Mouse (Mus musculus) mesoderm, embryonic 11.5 days (tissue): ENCODE data around the gene Spats2.
A peak's percentile ranks its signal among the peaks of the same experiment; 100 is the strongest.
"Not testable (repeated sequence)": the region's sequence is repeated elsewhere in the genome, so short reads cannot be mapped to it uniquely, and the experiment has no call there.

Experiments used
- DNase-seq: peaks from one replicate; pipeline ENCODE4 v3.0.0-alpha.2; 2012; ENCODE audit warnings: low read depth, low spot score

Spats2 gene

DNA sequence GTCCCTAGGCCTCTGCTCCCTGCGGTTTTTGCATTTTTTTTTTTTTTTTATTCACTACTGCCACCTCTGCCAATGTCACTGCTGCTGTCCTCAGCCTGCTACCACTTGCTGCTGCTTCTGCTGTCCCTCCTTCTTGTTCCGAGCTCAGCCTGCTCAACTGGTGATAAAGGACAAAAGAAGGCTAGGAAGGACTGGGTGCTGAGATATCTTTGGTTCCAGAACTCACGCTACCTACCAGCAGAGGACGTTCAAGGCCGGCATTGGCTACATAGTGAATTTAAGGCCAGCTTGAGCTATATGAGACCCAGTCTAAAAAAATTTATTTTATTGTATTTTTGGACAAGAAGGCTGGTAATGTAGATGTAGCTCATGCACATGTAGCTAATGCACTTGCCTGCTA lies 12.7 kb downstream of the Spats2 start:
- DNase-seq: no peak

DNA sequence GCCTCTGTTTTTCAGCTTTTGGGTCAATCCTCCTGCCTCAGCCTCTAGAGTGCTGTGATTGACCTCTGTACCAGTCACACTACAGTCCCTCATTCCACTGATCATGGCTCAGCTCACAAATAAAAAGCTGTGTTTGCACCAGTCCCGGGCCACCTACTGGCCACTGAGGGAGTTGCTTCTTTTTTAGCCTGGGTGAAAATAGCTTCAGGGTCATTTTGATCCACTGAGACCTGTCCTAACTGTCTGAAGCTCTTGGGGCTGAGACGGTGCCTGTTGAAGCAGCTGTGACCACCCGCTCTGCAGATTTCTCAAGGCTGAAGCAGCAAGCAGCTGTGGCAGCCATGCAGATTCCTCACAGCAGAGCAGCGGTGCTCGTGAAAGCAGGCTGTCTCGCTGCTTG lies 14.0 kb downstream of the Spats2 start:
- DNase-seq: peak; percentile 63

DNA sequence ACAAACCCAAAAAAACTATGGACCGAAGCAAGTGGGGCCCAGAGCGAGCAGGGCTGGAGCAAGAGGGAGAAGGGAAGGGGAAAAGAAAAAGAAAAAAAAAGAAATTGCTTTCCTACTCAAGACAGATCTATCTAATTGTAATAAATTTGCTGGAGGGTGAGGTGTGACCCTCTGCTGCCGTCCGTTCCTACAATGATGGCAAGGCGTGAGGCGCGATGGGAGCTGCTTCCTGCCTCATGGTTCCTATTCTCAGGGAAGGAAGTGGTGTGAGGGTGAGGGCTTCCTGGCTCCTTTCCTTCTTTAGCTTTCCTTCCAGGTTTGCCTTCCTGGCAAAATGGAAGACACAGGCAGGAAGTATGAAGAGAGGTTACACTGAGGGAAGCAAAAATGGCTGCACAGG lies 24.8 kb downstream of the Spats2 start:
- no peak for DNase-seq

DNA sequence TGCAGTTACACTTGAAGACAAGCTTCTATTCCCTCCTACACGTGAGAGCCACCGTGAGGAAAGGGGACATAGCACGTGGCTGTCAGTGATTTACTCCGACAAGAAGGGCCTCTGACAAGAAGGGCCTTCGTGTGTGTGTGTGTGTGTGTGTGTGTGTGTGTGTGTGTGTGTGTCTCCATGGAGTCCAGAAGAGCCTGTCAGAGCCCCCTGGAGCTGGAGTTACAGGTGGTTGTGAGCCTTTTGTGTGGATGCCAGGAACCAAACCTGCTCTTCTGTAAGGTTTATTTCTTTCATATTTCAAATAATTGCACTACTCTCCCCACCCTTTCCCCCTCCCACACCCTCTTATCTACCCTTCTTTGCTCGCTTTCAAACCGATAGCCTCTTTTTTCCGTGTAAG lies 25.6 kb downstream of the Spats2 start:
- no peak for DNase-seq

DNA sequence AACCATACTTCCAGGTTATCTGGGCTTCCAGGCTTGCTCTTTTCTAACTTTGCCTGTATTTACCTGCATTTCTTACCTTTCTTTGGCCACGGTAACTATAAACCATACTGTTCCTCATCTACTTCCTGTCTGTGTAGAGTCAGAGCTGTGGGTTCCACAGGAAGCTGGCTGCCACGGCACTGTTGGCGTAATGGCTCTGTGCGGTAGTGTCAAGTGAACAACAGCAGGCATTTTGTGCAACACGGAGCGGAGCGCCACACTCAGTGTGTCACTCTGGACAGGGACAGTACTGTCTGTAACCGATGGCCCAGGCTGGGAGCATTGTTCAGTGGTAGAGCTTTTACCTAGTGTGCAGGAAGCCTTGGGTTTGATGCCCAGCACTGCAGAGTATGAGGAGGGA lies 27.8 kb downstream of the Spats2 start:
- no peak for DNase-seq

DNA sequence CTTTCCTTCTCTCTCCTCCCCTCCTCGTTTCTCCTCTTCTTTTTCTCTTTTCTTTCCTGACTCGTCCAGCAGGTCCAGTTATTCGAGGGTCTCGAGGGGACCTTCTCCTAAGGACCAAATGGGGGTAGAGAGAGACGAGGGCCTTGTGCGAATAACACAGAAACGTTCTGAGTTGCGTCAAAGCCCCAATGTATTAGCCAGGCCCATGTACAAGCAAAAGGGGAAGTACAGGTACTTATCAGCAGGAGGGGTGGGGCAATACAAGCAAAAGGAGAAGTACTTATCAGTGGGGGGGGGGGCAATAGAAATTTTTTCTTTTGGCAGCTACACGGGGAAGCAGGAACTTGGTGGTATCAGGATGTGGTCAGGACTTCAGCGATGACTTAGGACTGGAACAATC lies 28.8 kb downstream of the Spats2 start:
- not testable (repeated sequence) for DNase-seq

DNA sequence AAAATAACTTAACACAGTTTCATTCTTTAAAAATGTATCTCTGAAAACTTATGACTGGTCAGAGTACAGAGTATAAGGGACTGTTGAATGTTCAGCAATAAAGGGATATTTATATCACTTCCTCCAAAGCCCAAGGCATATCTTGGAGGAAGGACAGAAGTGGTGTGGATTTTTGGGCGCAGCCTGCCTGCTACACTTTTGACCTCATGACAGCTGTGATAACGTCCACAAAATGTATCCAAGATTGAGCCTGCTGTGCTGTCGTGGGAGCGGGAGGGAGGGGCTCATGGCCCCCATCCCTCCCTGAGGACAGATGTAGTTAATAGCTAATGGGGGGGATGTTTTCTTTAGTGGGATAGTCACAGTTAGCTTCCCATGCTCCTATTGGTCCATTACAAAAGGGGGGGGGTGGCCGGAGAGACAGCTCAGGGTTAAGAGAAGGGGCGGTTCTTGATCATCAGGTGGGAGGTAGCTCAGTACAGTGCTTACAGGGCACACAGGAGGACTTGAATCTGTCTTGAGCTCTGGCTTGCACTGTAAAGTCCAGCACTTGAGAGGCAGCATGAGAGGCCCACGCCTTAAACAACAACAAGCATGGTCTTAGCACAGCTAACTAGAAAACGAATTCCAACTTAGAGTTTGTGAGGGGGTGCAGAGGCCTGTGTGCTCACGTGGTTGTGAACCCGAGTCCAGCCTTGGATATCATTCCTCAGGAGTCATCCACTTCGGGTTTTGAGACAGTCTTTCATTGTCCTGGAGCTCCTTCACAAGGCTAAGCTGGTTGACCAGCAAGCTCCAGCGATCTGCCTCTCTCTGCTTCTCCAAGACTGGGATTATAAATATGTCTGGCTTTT lies 38.0 kb downstream of the Spats2 start:
- DNase-seq: no peak

DNA sequence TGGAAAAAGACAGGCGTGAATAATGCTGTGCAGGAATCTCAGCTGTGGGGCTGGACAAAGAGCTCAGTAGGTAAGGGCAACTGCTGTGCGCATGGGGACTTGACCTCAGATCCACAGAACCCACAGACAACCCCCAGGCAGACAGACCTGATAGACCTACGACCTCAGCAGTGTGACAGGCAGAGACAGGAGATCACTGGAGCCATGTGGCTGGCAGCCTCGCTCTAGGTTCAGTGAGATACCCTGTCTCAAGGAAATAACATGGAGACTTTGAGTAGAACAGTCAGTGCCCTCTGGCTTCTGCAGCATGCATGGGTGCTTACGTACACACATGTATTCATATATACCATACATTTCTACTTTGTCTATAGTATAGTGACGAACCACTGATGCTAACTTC lies 46.4 kb downstream of the Spats2 start:
- no peak for DNase-seq

DNA sequence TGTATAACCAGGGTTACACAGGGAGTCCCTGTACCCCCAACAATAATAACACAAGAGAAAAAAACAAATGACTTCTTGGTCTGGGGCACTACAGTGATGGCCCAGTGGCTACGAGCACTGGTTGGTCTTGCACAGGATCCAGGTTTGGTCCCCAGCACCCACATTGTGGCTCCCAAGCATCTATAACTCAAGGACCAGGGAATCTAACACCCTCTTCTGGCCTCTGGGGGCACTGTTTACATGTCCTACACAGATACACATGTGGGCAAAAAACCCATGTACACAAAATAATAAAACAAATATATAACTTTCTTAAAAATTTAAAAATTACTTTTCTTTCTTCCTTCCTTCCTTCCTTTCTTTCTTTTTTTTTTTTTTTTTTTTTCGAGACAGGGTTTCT lies 53.9 kb downstream of the Spats2 start:
- no peak for DNase-seq

DNA sequence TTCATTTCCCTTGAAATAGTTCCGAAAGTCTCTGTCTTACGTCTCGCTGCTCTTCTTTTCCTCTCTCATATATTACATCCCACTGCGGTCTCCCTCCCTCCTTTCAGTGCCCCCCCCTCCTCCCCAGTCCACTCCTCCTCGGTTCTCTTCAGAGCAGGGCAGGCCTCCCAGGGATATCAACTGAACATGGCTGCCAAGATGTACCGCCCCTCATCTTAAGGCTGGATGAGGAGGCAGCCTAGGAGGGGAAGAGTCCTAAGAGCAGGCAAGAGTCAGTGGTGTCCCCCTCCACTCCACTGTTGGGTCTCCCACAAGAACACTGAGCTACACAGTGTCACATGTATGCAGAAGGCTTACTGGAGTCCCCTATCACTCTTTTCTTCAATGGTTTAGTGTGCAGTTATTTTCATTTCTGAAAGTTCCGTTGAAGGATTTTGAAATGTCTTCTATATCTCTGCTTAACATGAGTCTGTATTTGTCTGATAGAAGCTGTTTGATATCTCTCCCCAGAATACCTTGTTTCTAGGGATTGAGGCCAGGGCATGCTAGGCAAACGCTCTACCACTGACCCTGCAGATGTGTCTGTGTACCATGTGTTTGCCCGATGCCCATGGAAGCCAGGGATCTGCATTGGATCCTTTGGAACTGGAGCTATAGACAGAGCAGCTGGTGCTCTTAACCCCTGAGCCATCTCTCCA lies 58.6 kb downstream of the Spats2 start:
- no peak for DNase-seq

DNA sequence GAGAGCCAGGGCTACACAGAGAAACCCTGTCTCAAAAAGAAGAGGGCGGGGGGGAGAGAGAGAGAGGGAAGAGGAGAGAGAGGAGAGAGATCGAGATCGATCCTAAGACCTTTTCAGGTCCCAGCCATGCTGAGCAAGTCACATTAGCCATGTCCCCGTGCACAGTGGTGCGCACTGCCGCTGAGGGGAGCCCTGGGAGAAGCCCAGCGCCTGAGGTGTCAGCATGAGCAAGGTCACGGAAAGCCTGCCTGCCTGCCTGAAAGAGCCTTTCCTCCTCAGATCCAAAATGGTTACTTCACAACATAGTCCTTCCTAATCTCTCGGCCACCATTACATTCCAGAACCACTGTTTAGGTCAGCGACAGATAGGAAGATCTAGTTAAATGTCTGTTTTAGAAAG lies 68.6 kb downstream of the Spats2 start:
- no peak for DNase-seq

DNA sequence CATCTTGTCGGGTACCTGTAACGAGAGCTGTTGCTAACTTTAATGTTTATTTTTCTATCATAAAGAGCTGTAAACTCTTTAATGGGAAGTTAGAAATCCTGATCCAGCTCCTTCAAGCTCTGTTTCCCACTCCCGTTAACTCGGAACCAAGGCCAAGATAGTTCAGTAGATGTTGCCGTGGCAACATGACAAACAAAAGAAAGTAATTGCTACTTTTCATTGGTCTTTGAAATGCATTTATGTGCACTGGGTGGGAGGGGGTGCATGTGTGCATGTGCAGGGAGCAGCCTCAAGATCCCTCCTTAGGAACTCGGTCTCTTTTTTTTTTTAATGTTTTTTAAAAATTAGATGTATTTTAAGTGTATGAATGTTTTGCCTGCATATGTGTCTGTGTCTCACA lies 69.3 kb downstream of the Spats2 start:
- DNase-seq: peak; percentile 50

DNA sequence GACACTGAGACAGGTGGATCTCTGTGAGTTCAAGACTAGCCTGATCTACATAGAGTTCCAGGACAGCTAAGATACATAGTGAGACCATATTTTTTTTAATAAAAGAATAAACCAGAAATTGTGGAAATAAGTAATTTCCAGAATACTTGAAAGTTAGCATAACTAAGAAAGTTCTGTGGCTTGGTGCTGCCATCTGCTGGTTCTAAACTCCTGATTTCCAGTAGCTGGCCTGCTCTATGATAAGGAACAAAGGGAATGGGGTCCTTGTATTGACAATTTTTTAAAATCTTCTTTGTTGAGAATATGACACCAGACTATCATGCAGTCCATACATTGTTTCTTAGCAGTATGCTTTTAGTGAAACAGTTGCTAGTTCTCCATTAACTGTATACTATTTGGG lies 73.0 kb downstream of the Spats2 start:
- DNase-seq: no peak

DNA sequence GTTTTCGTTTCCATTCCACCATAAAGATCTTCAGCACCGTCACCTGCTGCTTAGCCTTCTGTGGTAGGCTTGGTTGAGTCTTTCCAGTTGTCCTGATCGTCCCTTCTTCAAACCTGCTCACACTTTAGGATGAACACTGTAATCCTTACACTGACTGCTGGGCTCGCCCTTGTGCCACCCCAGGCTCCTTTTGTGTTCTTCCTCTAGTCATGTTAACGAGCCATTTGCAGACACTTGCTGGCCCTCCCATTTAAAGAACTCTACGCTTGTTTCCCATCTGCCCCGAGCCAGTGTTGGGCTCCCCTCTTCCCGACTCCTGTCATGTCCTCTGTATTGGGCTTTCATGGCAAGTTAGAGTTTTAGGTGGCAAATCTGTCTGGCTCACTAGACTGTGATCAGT lies 80.2 kb downstream of the Spats2 start:
- DNase-seq: no peak

DNA sequence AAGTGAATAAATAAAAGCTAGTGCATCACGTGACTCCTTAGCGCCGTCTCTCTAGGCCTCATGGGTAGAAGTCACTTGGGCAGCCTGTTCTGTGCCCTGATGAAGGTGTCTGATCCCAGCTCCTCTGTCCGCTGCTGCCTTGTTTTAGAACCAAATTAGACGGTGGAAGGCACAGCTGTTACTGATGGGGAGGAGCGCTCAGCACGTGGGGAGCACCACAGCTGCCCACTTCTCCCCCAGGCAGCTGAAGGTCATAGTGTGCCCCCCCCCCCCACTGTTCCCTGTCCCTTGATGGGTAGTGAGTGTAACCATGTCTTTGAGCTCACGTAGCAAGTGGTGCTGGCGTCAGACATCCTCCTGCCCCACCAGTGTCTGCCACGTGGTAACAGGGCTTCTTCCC lies 87.5 kb downstream of the Spats2 start:
- no peak for DNase-seq

DNA sequence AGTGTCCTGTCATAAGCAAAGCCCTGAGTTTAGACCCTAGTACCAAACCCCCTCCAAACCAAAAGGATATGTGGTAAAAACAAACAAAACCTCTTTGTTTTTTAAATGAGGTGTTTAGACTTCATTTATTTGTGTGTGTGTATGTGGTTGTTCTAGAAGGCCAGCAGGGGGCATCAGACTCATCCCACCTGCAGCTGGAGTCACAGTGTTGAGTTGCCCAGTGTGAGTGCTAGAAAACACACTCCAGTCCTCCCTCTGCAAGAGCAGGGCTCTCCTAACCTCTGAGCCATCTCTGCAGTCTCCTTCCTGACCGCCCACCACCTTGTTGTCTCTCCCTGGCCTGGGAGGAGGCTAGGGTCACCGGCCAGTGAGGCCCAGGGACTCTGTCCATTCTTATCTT lies 89.2 kb downstream of the Spats2 start:
- peak; percentile 24 for DNase-seq

DNA sequence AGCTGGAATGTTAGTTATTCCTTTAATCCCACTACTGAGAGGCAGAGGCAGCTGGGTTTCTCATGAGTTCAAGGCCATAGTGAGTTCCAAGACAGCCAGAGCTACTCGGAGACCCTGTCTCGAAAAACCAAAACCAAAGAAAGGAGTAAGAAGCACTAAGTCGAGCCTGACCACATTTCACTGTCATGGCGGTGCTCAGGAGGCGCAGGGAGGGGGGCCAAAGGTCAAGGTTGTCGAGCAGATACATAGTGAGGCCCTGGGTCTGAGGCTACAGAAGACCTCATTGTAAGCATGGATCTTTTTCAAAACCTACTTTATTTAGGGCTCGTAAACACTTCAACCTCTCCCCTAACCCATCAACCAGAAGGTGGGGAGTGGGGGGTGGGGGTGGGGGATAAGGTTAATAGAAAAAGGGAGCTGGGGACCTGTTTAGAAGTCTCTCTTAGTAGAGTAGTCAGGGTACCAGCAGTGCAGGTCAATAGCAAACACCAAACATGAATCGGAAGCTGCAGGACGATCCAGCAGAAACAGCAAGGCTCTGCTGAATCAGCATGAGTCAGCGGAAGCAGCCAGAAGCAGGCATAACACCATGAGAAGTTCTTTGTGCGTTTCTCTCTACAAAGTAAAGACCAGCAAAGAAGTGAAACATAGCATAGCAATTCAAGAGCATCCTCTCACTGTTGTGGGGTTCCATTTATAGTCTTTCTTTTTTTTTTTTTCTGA lies 90.2 kb downstream of the Spats2 start:
- DNase-seq: no peak

DNA sequence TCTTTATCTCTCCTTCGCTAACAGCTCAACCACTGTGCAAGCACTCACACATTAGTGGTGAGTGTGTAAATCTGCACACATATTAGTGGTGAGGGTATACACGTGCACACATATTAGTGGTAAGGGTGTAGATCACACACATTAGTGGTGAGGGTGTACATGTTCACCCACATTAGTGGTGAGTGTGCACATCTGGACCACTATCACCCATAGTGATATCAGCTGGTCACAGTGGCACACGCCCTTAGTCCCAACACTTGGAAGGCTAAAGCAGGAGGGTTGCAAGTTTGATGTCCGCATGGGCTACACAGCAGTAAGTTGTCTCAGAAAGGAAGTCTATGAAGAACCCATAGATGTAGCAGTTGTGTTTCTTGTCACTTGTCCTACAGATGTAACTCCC lies 91.9 kb downstream of the Spats2 start:
- DNase-seq: no peak

DNA sequence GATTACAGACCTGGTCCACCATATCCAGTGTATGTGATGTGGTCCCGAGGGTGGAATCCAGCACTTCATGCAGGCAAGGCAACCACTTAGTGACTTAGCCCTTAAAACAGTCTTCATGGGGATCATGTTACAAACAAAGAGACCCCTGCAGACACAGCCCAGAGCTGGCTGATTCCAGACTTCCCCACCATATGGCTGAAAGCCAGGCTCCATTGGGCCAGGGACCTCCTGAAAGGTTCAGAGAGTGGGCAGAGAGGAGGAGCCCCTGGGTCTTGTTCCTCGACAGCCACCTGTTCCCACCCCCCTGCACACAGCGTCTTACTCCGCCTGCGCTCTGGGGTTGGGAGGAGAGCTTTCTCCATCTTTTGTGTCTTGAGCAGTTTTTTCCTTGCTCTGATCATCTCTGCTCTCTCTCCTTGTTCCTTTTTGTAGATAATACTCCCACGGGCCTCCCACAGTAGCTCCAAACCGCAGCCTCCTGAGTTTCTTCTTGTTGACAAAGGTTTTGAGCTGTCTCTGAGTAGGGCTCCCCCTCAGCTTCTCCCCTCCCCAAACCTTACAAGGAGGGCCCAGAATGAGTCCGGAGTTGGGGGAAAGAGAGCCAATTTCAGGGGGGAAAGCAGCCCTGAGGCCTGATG lies 95.7 kb downstream of the Spats2 start:
- peak; percentile 56 for DNase-seq

DNA sequence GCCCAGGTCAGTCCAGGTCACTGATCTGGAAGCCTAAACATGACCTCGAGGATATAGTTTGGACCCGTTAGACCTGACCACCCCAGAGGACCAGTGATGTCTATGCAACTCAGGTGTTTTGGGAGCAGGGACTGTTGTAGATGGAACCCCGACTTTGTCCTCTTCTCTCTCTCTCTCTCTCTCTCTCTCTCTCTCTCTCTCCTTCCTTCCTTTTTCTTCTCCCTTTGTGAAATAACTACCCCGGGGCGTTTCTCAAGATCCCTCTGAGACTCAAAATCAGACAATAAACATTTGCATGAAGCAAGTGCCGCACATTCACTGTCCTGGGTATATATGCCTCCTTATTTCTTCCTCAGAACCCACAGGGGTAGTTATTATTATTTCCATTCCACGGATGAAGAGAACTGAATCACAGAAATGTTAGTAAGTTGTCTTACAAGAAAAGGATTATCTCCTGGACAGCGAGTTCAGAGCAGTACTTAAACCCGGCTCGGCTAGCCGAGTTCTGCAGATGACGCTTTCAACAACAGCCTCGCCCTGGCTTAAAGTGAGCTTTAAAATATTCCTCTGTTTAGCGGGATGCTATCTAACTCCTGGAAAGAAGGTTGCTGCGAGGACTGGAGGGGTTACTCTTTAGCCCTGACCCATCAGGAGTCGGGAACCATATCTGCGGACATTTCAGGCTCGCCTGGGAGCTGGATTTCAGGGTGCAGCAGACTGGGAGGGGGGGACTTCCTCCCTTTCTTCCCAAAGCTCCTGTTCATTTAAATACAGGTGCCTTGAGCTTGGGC lies 97.3 kb downstream of the Spats2 start:
- DNase-seq: no peak

DNA sequence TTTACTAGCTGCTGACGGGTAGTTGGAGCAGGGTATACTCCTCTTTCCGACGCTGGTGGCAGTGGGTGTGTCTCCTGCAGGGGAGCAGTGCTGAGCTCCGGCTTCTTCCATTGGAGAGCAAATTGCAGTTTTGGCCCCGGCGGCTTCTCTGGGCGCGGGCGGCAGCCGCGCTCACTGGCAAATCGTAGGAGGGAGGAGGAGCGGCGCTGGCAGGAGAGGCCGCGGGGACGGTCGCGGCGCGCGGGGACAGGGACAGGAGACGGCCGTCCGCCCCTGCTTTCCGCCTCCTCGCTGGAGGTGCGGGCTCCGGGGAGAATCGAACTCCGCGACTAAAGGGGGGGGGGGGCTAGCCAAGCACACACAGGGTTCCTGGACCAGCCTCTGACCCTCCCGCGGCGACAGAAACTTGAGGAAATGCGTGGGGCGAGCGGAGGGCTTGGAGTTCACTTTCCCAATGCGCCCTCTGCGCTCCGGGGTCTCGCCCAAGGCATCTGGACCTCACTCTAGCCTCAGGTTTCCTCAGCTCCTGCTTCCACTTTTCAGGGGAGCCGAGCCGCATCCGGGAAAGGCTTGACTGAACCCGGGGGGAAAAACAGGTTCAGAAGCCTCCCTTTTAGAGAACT lies 98.0 kb downstream of the Spats2 start:
- peak; percentile 37 for DNase-seq
